Mouse (Mus musculus) stomach, embryonic 16.5 days (tissue): ENCODE data around the gene Ice1. TPM values are rescaled to one million over a fixed set of nuclear protein-coding genes. Genes with fewer than 3 reads are reported as not detected.

Experiments
- ATAC-seq: fragments of 200-750 bp; cut with Nextera tagmentation; 2 replicates; pipeline ENCODE4 v1.8.0; 2017; ENCODE audit warnings: moderate number of reproducible peaks, moderate TSS enrichment; ENCODE audit not compliant: insufficient read depth, low FRiP score
- H3K27ac ChIP-seq: fragments of 300-500 bp; sonication (generic); 2 replicates; pipeline ENCODE4 v1.5.1; 2014; ENCODE audit warnings: low read length
- H3K27me3 ChIP-seq: fragments of 300-500 bp; sonication (generic); 2 replicates; pipeline ENCODE4 v1.6.1; 2014; ENCODE audit warnings: low read length, control low read depth, mixed read lengths; ENCODE audit not compliant: control insufficient read depth, insufficient read depth
- H3K36me3 ChIP-seq: fragments of 300-500 bp; sonication (generic); 2 replicates; pipeline ENCODE4 v1.6.1; 2014; ENCODE audit warnings: low read length; ENCODE audit not compliant: control insufficient read depth, insufficient read depth
- H3K4me1 ChIP-seq: fragments of 300-500 bp; sonication (generic); 2 replicates; pipeline ENCODE4 v1.6.1; 2014; ENCODE audit warnings: low read length, control low read depth, mixed read lengths; ENCODE audit not compliant: control insufficient read depth, insufficient read depth
- H3K4me2 ChIP-seq: fragments of 300-500 bp; sonication (generic); 2 replicates; pipeline ENCODE4 v1.6.1; 2014; ENCODE audit warnings: low read depth, low read length, mixed read lengths
- H3K4me3 ChIP-seq: fragments of 300-500 bp; sonication (generic); replicated peaks from 2 replicates; pipeline ENCODE4 v1.5.1; 2014; ENCODE audit warnings: mild to moderate bottlenecking, low read length
- H3K9ac ChIP-seq: fragments of 300-500 bp; sonication (generic); 2 replicates; pipeline ENCODE4 v1.6.1; 2014; ENCODE audit warnings: low read length
- H3K9me3 ChIP-seq: fragments of 300-500 bp; sonication (generic); replicated peaks from 2 replicates; pipeline ENCODE4 v1.6.1; 2016; ENCODE audit warnings: low read length, control low read depth; ENCODE audit not compliant: control insufficient read depth
- WGBS: fragments of 180-500 bp; shearing (Covaris S2); extraction: QIAGEN DNeasy Blood & Tissue Kit; methylation state at CpG from one replicate; pipeline ENCODE4 v1.1.7; 2014; 5-methylcytosine and 5-hydroxymethylcytosine counted together
- polyA plus RNA-seq: library from polyadenylated mRNA; unstranded; fragments of >200 nt; fragmentation: Nextera tagmentation; extraction: Ambion mirVana; gene quantifications from 2 replicates; pipeline ENCODE4 v1.2.1, GENCODE M21; 2015

The Ice1 gene
- polyA plus RNA-seq, 1 experiment from 2014 or later: 15.8 TPM

- no peak overlapping the region for H3K4me3 ChIP-seq
- WGBS: 50% methylated on average over 3 of the region's 3 CpGs
Measured at GRCm38 (mm10) chr13:70644083-70644462, 6.6 kb upstream of the Ice1 start.

GRCm38 (mm10) chr13:70643408-70644082 lies 6.1 kb upstream of the Ice1 start:
- Histone ChIP-seq H3K9ac (no peak overlapping the region), H3K4me3 (no peak overlapping the region), H3K27ac (no peak overlapping the region), H3K4me2 (no peak overlapping the region), H3K9me3 (no peaks in the 10 kb centered on the region), H3K36me3 (no peaks in the 10 kb centered on the region), H3K4me1 (peaks cover 6% of the 10 kb centered on the region), H3K27me3 (no peaks in the 10 kb centered on the region)
- 18% methylated on average over 10 of the region's 10 CpGs for WGBS
- peak; percentile 42; the same call in 1 of the 2 replicates for ATAC-seq

More at GRCm38 (mm10) chr13:70644083-70644462, 6.6 kb upstream of the Ice1 start:
- no peak overlapping the region for H3K4me2 ChIP-seq
- H3K27me3 ChIP-seq: no peaks in the 10 kb centered on the region
- H3K9me3 ChIP-seq: no peaks in the 10 kb centered on the region
- no peak overlapping the region for H3K27ac ChIP-seq
- peaks cover 6% of the 10 kb centered on the region for H3K4me1 ChIP-seq
- no peak for ATAC-seq
- H3K9ac ChIP-seq: no peak overlapping the region
- H3K36me3 ChIP-seq: no peaks in the 10 kb centered on the region

- WGBS: 64% methylated on average over 4 of the region's 4 CpGs
- Histone ChIP-seq H3K9ac (no peak overlapping the region), H3K4me1 (peaks cover 6% of the 10 kb centered on the region), H3K27ac (no peak overlapping the region), H3K27me3 (no peaks in the 10 kb centered on the region), H3K36me3 (no peaks in the 10 kb centered on the region), H3K4me3 (no peak overlapping the region), H3K4me2 (no peak overlapping the region), H3K9me3 (no peaks in the 10 kb centered on the region)
- ATAC-seq: no peak
Measured at GRCm38 (mm10) chr13:70641941-70642340, 4.5 kb upstream of the Ice1 start.

GRCm38 (mm10) chr13:70641381-70641780 lies 3.9 kb upstream of the Ice1 start:
- WGBS: 57% methylated on average over 5 of the region's 5 CpGs
- no peaks in the 10 kb centered on the region for H3K36me3 ChIP-seq
- H3K4me1 ChIP-seq: peaks cover 11% of the 10 kb centered on the region

DNA sequence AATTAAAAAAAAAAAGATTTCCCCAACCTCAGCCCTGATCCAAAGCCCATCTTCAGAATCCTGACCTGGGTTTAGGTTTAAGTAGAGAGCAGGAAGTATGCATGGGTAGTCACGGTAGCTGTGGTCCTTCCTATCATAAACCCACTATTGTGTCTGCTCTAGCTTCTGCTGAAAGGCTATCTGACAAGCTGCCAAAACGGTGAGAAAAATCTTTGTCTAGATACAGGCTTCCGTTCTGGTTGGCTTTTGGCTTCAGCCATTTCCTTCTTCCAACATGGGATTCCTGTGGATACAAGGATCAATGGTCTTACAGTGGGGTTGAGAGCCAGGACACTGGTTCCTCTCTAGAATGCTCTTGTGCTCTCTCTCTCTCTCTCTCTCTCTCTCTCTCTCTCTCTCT lies 2.2 kb upstream of the Ice1 start:
- Histone ChIP-seq H3K4me3 (no peak overlapping the region), H3K9me3 (no peaks in the 10 kb centered on the region), H3K9ac (no peak overlapping the region), H3K36me3 (no peaks in the 10 kb centered on the region), H3K4me1 (peaks cover 16% of the 10 kb centered on the region), H3K4me2 (no peak overlapping the region), H3K27me3 (no peaks in the 10 kb centered on the region), H3K27ac (no peak overlapping the region)
- no peak for ATAC-seq
- 74% methylated on average over 3 of the region's 3 CpGs for WGBS

More at GRCm38 (mm10) chr13:70641381-70641780, 3.9 kb upstream of the Ice1 start:
- H3K27ac ChIP-seq: no peak overlapping the region
- no peak overlapping the region for H3K4me2 ChIP-seq
- no peaks in the 10 kb centered on the region for H3K9me3 ChIP-seq
- H3K4me3 ChIP-seq: no peak overlapping the region
- H3K9ac ChIP-seq: no peak overlapping the region
- no peaks in the 10 kb centered on the region for H3K27me3 ChIP-seq
- no peak for ATAC-seq

- Histone ChIP-seq H3K4me2 (peak overlapping the region; percentile 94), H3K4me3 (peak overlapping the region; percentile 90), H3K27me3 (no peaks in the 10 kb centered on the region), H3K9me3 (no peaks in the 10 kb centered on the region), H3K4me1 (peaks cover 16% of the 10 kb centered on the region), H3K27ac (peak overlapping the region; percentile 94), H3K9ac (peak overlapping the region; percentile 90), H3K36me3 (no peaks in the 10 kb centered on the region)
- peak; percentile 95 for ATAC-seq
- WGBS: under 1% methylated on average over 42 of the region's 42 CpGs
Measured at GRCm38 (mm10) chr13:70637662-70638291, 343 bp upstream of the Ice1 start.

GRCm38 (mm10) chr13:70636706-70637105 lies 728 bp downstream of the Ice1 start:
- peak overlapping the region; percentile 90 for H3K4me3 ChIP-seq
- no peaks in the 10 kb centered on the region for H3K27me3 ChIP-seq
- no peaks in the 10 kb centered on the region for H3K36me3 ChIP-seq
- H3K9ac ChIP-seq: peak overlapping the region; percentile 90
- H3K27ac ChIP-seq: no peak overlapping the region
- WGBS: 17% methylated on average over 10 of the region's 10 CpGs
- H3K9me3 ChIP-seq: no peaks in the 10 kb centered on the region
- peaks cover 16% of the 10 kb centered on the region for H3K4me1 ChIP-seq
- no peak for ATAC-seq
- peak overlapping the region; percentile 94 for H3K4me2 ChIP-seq

GRCm38 (mm10) chr13:70635591-70635990 lies 1.8 kb downstream of the Ice1 start:
- H3K4me2 ChIP-seq: no peak overlapping the region
- H3K27me3 ChIP-seq: no peaks in the 10 kb centered on the region
- no peak overlapping the region for H3K27ac ChIP-seq
- H3K4me3 ChIP-seq: no peak overlapping the region
- H3K9me3 ChIP-seq: no peaks in the 10 kb centered on the region
- no peak for ATAC-seq
- no peak overlapping the region for H3K9ac ChIP-seq
- 59% methylated on average over 2 of the region's 2 CpGs for WGBS
- no peaks in the 10 kb centered on the region for H3K36me3 ChIP-seq
- peaks cover 16% of the 10 kb centered on the region for H3K4me1 ChIP-seq

GRCm38 (mm10) chr13:70626416-70626815 lies 11.0 kb downstream of the Ice1 start:
- no peaks in the 10 kb centered on the region for H3K27me3 ChIP-seq
- H3K4me1 ChIP-seq: no peaks in the 10 kb centered on the region
- no peak overlapping the region for H3K4me2 ChIP-seq
- H3K9me3 ChIP-seq: no peaks in the 10 kb centered on the region
- ATAC-seq: no peak
- no peak overlapping the region for H3K4me3 ChIP-seq
- no peak overlapping the region for H3K27ac ChIP-seq
- no peak overlapping the region for H3K9ac ChIP-seq
- no peaks in the 10 kb centered on the region for H3K36me3 ChIP-seq
- WGBS: 85% methylated on average over 4 of the region's 4 CpGs
